Comparison of ENCODE assay signal across 32 mouse cellular contexts in genomic region chr11:46220211-46220610, GRCm38 (mm10). TPM values are rescaled to one million over a fixed set of nuclear protein-coding genes. Genes with fewer than 3 reads are reported as not detected.
DNase-seq lines count a peak whose midpoint lies in the region; ATAC-seq and TF ChIP-seq lines count a peak whose summit lies in the region.
"Had no signal": no experiment of that assay in that cellular context is flagged by ENCODE, and none has a peak within 500 bp of the region (broad histone marks: within the 10 kb centered on the region; RNA-seq: fewer than 3 reads in every experiment).

No protein-coding gene starts in this region.

- no peaks in the 10 kb centered on the region for H3K27me3 ChIP-seq in hindbrain, embryonic 12.5 days
- no peaks in the 10 kb centered on the region for H3K27me3 ChIP-seq in hindbrain, embryonic 10.5 days (ENCODE audit: insufficient read depth, poor library complexity, severe bottlenecking)
- no peaks in the 10 kb centered on the region for H3K27me3 ChIP-seq in neural tube, embryonic 13.5 days
- no peaks in the 10 kb centered on the region for H3K27me3 ChIP-seq in hindbrain, embryonic 14.5 days (ENCODE audit: control insufficient read depth, insufficient read depth, low read length)
- no peaks in the 10 kb centered on the region for H3K27me3 ChIP-seq in midbrain, postnatal 0 days (ENCODE audit: insufficient read depth, low read length)
- H3K27me3 ChIP-seq: CH12.LX; heart, embryonic 15.5 days had no signal

- no peak for DNase-seq in hindbrain, embryonic 10.5 days (ENCODE audit: low spot score)
- DNase-seq in neural tube, embryonic 10.5 days (ENCODE audit: extremely low spot score, low spot score) = no peak
- DNase-seq in hindbrain, embryonic 14.5 days (ENCODE audit: low spot score) = no peak
- peak; percentile 49 for DNase-seq in midbrain, postnatal 0 days (ENCODE audit: low spot score)
- no peak for DNase-seq in cerebellum, adult 9-10 months
- DNase-seq: adrenal gland, postnatal 10 days; B cell, adult 2 months; cerebellum, adult 2 months; gastrocnemius, postnatal 36 days; heart, adult 2 months; heart, postnatal 36 days; kidney, adult 9 months; kidney, postnatal 14 days; liver, postnatal 0 days; right cerebral cortex, postnatal 14 days had no signal

- H3K9me3 ChIP-seq in hindbrain, embryonic 12.5 days (replicated peaks) = no peaks in the 10 kb centered on the region
- 0 out of 2 replicates have a peak, but pooled peaks cover 2% of the 10 kb centered on the region for H3K9me3 ChIP-seq in hindbrain, embryonic 10.5 days
- H3K9me3 ChIP-seq in neural tube, embryonic 13.5 days = no peaks in the 10 kb centered on the region
- H3K9me3 ChIP-seq in hindbrain, embryonic 14.5 days (ENCODE audit: control insufficient read depth, low read length) = no peaks in the 10 kb centered on the region
- H3K9me3 ChIP-seq in midbrain, postnatal 0 days (ENCODE audit: low read length) = no peaks in the 10 kb centered on the region
- H3K9me3 ChIP-seq: embryonic facial prominence, embryonic 10.5 days; G1E; heart, embryonic 15.5 days had no signal

- 0 out of 2 replicates have a peak overlapping the region, but pooled peaks have one; percentile 7 for H3K27ac ChIP-seq in hindbrain, embryonic 12.5 days
- no peak overlapping the region for H3K27ac ChIP-seq in hindbrain, embryonic 10.5 days
- H3K27ac ChIP-seq in neural tube, embryonic 13.5 days (replicated peaks) = peak overlapping the region; percentile 93
- H3K27ac ChIP-seq in hindbrain, embryonic 14.5 days = peak overlapping the region; percentile 91; the same call in 1 of the 2 replicates
- peak overlapping the region; percentile 84 for H3K27ac ChIP-seq in midbrain, postnatal 0 days (ENCODE audit: low read depth, low read length)
- H3K27ac ChIP-seq: embryonic facial prominence, embryonic 10.5 days; heart, adult 2 months; heart, embryonic 15.5 days; macrophage; stomach, postnatal 0 days had no signal

- no peak overlapping the region for H3K4me2 ChIP-seq in hindbrain, embryonic 12.5 days (replicated peaks)
- no peak overlapping the region for H3K4me2 ChIP-seq in neural tube, embryonic 13.5 days
- H3K4me2 ChIP-seq in hindbrain, embryonic 14.5 days (replicated peaks) = no peak overlapping the region
- no peak overlapping the region for H3K4me2 ChIP-seq in midbrain, postnatal 0 days (ENCODE audit: low read depth, low read length, poor library complexity, severe bottlenecking)
- H3K4me2 ChIP-seq: heart, embryonic 15.5 days; liver, embryonic 11.5 days had no signal

- no peak overlapping the region for H3K4me3 ChIP-seq in hindbrain, embryonic 12.5 days
- H3K4me3 ChIP-seq in hindbrain, embryonic 10.5 days = no peak overlapping the region
- no peak overlapping the region for H3K4me3 ChIP-seq in neural tube, embryonic 13.5 days
- no peak overlapping the region for H3K4me3 ChIP-seq in hindbrain, embryonic 14.5 days (replicated peaks; ENCODE audit: low read length)
- H3K4me3 ChIP-seq in midbrain, postnatal 0 days (ENCODE audit: low read depth, low read length) = no peak overlapping the region
- H3K4me3 ChIP-seq: embryonic facial prominence, embryonic 10.5 days; heart, adult 2 months; heart, embryonic 15.5 days; layer of hippocampus, adult 2 months; myocyte had no signal

- no peak overlapping the region for H3K9ac ChIP-seq in hindbrain, embryonic 12.5 days
- no peak overlapping the region for H3K9ac ChIP-seq in neural tube, embryonic 13.5 days
- no peak overlapping the region for H3K9ac ChIP-seq in hindbrain, embryonic 14.5 days
- no peak overlapping the region for H3K9ac ChIP-seq in midbrain, postnatal 0 days (replicated peaks; ENCODE audit: low read length, poor library complexity, severe bottlenecking)
- H3K9ac ChIP-seq: heart, embryonic 15.5 days; liver, postnatal 0 days had no signal

- 84% methylated on average over 2 of the region's 2 CpGs for WGBS in hindbrain, embryonic 12.5 days
- 75% methylated on average over 2 of the region's 2 CpGs for WGBS in hindbrain, embryonic 10.5 days
- 63% methylated on average over 2 of the region's 2 CpGs for WGBS in neural tube, embryonic 13.5 days
- 62% methylated on average over 2 of the region's 2 CpGs for WGBS in hindbrain, embryonic 14.5 days
- 29% methylated on average over 2 of the region's 2 CpGs for WGBS in midbrain, postnatal 0 days

- no peak; the same call in 1 of the 2 replicates for TF ChIP-seq CTCF in midbrain, postnatal 0 days (IDR thresholded peaks at IDR 0.05)

- peaks cover 36% of the 10 kb centered on the region for H3K36me3 ChIP-seq in hindbrain, embryonic 12.5 days
- peaks cover 47% of the 10 kb centered on the region for H3K36me3 ChIP-seq in hindbrain, embryonic 10.5 days
- peaks cover 54% of the 10 kb centered on the region for H3K36me3 ChIP-seq in neural tube, embryonic 13.5 days
- peaks cover 38% of the 10 kb centered on the region for H3K36me3 ChIP-seq in hindbrain, embryonic 14.5 days (replicated peaks; ENCODE audit: control insufficient read depth, insufficient read depth)
- peaks cover 32% of the 10 kb centered on the region for H3K36me3 ChIP-seq in midbrain, postnatal 0 days (ENCODE audit: insufficient read depth, low read length)
- H3K36me3 ChIP-seq: G1E; heart, embryonic 15.5 days had no signal

- H3K4me1 ChIP-seq in hindbrain, embryonic 12.5 days = peaks cover 34% of the 10 kb centered on the region
- H3K4me1 ChIP-seq in hindbrain, embryonic 10.5 days (replicated peaks) = peaks cover 36% of the 10 kb centered on the region
- H3K4me1 ChIP-seq in neural tube, embryonic 13.5 days (replicated peaks) = peaks cover 36% of the 10 kb centered on the region
- H3K4me1 ChIP-seq in hindbrain, embryonic 14.5 days (replicated peaks; ENCODE audit: control insufficient read depth, insufficient read depth, low read length) = peaks cover 21% of the 10 kb centered on the region
- H3K4me1 ChIP-seq in midbrain, postnatal 0 days (ENCODE audit: insufficient read depth, low read length) = peaks cover 9% of the 10 kb centered on the region

- no peak for ATAC-seq in hindbrain, embryonic 12.5 days (ENCODE audit: low FRiP score)
- ATAC-seq in neural tube, embryonic 13.5 days (ENCODE audit: low read depth) = no peak
- ATAC-seq in hindbrain, embryonic 14.5 days (ENCODE audit: low FRiP score) = no peak
- peak; percentile 25; the same call in 1 of the 2 replicates for ATAC-seq in midbrain, postnatal 0 days (ENCODE audit: low FRiP score)
- ATAC-seq in erythroblast, adult 5-6 weeks (replicated peaks; ENCODE audit: low FRiP score, poor library complexity, severe bottlenecking) = no peak
- ATAC-seq: activated CD4-positive, CD25-positive, alpha-beta regulatory T cell, adult 4 months; liver, postnatal 0 days; lung, postnatal 0 days had no signal

RNA-seq across cellular contexts. Expression of gene Fndc9, which starts 15.1 kb away (rescaled TPM):
- polyA plus RNA-seq in hindbrain, embryonic 12.5 days (2016; fragmentation: Nextera tagmentation; extraction: Ambion mirVana) = 1.1 TPM in 2 replicates
- 0.40 and 0.80 TPM in 2 replicates for polyA plus RNA-seq in hindbrain, embryonic 10.5 days (2016; fragmentation: Nextera tagmentation; extraction: Ambion mirVana)
- 0.46 and 0.84 TPM in 2 replicates for polyA plus RNA-seq in neural tube, embryonic 13.5 days (2015; fragmentation: Nextera tagmentation; extraction: Ambion mirVana)
- 2.8 and 3.5 TPM in 2 replicates for polyA plus RNA-seq in hindbrain, embryonic 14.5 days (2014; fragmentation: Nextera tagmentation; extraction: Ambion mirVana)
- 11.8 and 12.2 TPM in 2 replicates for total RNA-seq in midbrain, postnatal 0 days (2014; rRNA removed)
- polyA plus RNA-seq in midbrain, postnatal 0 days (2015; fragmentation: Nextera tagmentation; extraction: Ambion mirVana) = 18.9 and 20.8 TPM in 2 replicates
- total RNA-seq in erythroblast, adult 5-6 weeks (2015; ENCODE audit: low replicate concordance) = not detected in 2 replicates
- total RNA-seq in erythroblast, adult 5-6 weeks (2017; ENCODE audit: low replicate concordance) = not detected in 2 replicates
- total RNA-seq: adrenal gland, postnatal 10 days; gastrocnemius, adult 18-20 months; gastrocnemius, postnatal 36 days; heart, adult 2 months; heart, postnatal 36 days had no signal
- polyA plus RNA-seq: G1E; heart, adult 2 months; heart, embryonic 15.5 days; liver, embryonic 11.5 days; lung, postnatal 0 days; macrophage had no signal

RNA-seq across cellular contexts. Expression of gene Nipal4, which starts 53.9 kb away (rescaled TPM):
- 0.72 and 0.90 TPM in 2 replicates for polyA plus RNA-seq in hindbrain, embryonic 12.5 days (2016; fragmentation: Nextera tagmentation; extraction: Ambion mirVana)
- polyA plus RNA-seq in hindbrain, embryonic 10.5 days (2016; fragmentation: Nextera tagmentation; extraction: Ambion mirVana) = 0.65 and 0.66 TPM in 2 replicates
- 0.11 and 0.25 TPM in 2 replicates for polyA plus RNA-seq in neural tube, embryonic 13.5 days (2015; fragmentation: Nextera tagmentation; extraction: Ambion mirVana)
- 0.38 and 0.46 TPM in 2 replicates for polyA plus RNA-seq in hindbrain, embryonic 14.5 days (2014; fragmentation: Nextera tagmentation; extraction: Ambion mirVana)
- 0.27 and 0.33 TPM in 2 replicates for total RNA-seq in midbrain, postnatal 0 days (2014; rRNA removed)
- polyA plus RNA-seq in midbrain, postnatal 0 days (2015; fragmentation: Nextera tagmentation; extraction: Ambion mirVana) = 0.10 and 0.17 TPM in 2 replicates
- total RNA-seq in erythroblast, adult 5-6 weeks (2015; ENCODE audit: low replicate concordance) = not detected in 2 replicates
- total RNA-seq in erythroblast, adult 5-6 weeks (2017; ENCODE audit: low replicate concordance) = not detected in 2 replicates
- total RNA-seq: common myeloid progenitor, adult 5-6 weeks; G1E; gastrocnemius, adult 18-20 months; neutrophil, adult 5-6 weeks had no signal
- polyA plus RNA-seq: G1E; liver, postnatal 0 days; macrophage had no signal
